8 mouse cellular contexts compared by ENCODE assay signal in the genomic region with DNA sequence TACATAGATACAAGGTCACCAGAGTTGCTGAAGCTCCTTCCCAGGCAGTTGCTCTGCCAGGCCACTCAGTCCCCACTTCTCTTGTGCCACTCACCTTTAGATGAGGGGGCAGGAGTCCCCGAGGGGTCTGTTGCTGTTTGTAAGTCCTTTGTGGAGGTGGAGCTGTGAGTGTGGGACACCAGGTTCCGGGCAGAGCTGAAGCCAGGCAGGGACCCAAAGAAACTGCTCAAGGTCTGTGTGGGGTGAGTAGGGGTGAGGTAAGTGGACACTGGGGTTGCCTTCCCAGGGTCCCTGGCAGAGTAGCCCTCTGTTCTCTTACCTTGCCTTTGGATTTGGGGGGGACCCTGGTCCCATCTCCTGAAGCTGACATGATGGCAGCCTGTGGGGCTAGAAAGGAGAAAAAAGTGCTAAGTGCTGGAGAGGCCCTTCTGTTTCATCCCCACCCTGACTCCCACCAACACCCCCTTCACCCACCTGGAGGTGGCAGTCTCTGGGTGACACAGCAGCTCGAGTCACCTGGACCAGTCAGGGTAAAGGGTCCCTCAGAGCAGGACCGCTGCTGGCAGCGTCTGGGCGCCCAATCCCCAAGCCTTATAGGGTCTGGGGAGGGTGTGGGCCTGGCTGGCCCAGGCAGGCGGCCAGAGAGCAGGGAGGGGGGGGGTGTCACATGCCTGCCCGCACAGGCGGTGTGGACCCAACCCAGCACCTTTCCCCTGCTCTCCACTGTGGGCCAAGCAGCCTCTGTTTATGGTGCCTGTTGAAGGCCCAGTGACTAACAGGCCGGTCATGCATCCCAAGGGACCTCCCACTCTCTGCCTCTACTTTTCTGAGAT. TPM values are rescaled to one million over a fixed set of nuclear protein-coding genes. Genes with fewer than 3 reads are reported as not detected.
DNase-seq lines count a peak whose midpoint lies in the region; ATAC-seq and TF ChIP-seq lines count a peak whose summit lies in the region.

A gene (minus strand): TSS at position 585 of the 833 bp plus-strand sequence.

- H3K27ac ChIP-seq in lung, embryonic 15.5 days = no peak within 1 kb of the TSS

- H3ac ChIP-seq in myocyte (ENCODE audit: control insufficient read depth, insufficient read length) = no peak within 1 kb of the TSS

- no peaks in the 10 kb centered on the region for H3K9me3 ChIP-seq in lung, embryonic 15.5 days

- intact Hi-C loops in left cerebral cortex, postnatal 14 days (cut with DNase I) = no loop called here

- H3K4me1 ChIP-seq in lung, embryonic 15.5 days = no peaks in the 10 kb centered on the region

- no peak for DNase-seq in lung, postnatal 36 days
- DNase-seq in adrenal gland, postnatal 14 days = peak; percentile 77
- no peak for DNase-seq in gonadal fat pad, adult 2 months (ENCODE audit: low read depth)
- DNase-seq in left cerebral cortex, postnatal 14 days (ENCODE audit: low spot score in 2 of 2) = no peak
- DNase-seq in testis, postnatal 14 days (ENCODE audit: low spot score) = no peak
- DNase-seq in cerebellum, postnatal 4 days (ENCODE audit: low spot score in 2 of 2) = no peak

- no peak within 1 kb of the TSS for H3K4me3 ChIP-seq in lung, embryonic 15.5 days
- H3K4me3 ChIP-seq in myocyte = no peak within 1 kb of the TSS

- H3K36me3 ChIP-seq in lung, embryonic 15.5 days = no peaks in the 10 kb centered on the region
- no peaks in the 10 kb centered on the region for H3K36me3 ChIP-seq in myocyte (ENCODE audit: control insufficient read depth, insufficient read depth)

- no peak within 1 kb of the TSS for H3K4me2 ChIP-seq in lung, embryonic 15.5 days
- peak within 1 kb of the TSS; percentile 24 for H3K4me2 ChIP-seq in myocyte (ENCODE audit: low read depth)

- no peak within 1 kb of the TSS for H3K9ac ChIP-seq in lung, embryonic 15.5 days

- no peak for TF ChIP-seq POLR2A in myocyte (IDR thresholded peaks at IDR 0.05; ENCODE audit: insufficient read length, low read depth)

- no peaks in the 10 kb centered on the region for H3K27me3 ChIP-seq in lung, embryonic 15.5 days
- no peaks in the 10 kb centered on the region for H3K27me3 ChIP-seq in myocyte (ENCODE audit: control insufficient read depth, insufficient read depth, insufficient read length)

- 49% methylated on average over 10 of the region's 10 CpGs for whole genome bisulfite sequencing in lung, embryonic 15.5 days

- ATAC-seq in lung, embryonic 15.5 days (ENCODE audit: borderline replicate concordance, extremely low read depth, low FRiP score, low TSS enrichment) = 0 out of 2 replicates have a peak, but pooled peaks have one; percentile 6

- no peaks in the 10 kb centered on the region for H3K79me2 ChIP-seq in myocyte (ENCODE audit: control insufficient read depth, insufficient read depth)

TF ChIP-seq in myocyte, 11 proteins besides CTCF, POLR2A, EP300 and RAD21:
- TF ChIP-seq MYOD1 (IDR thresholded peaks at IDR 0.05; ENCODE audit: control insufficient read depth in 1 of 3, insufficient read length in 2 of 3, low read depth in 2 of 3) (peak in 1 of 3 experiments; percentile 23), SRF (IDR thresholded peaks at IDR 0.05; ENCODE audit: control insufficient read depth, insufficient read length, low read depth) (peak; percentile 10), MYOG (IDR thresholded peaks at IDR 0.05; ENCODE audit: control insufficient read depth in 1 of 3, insufficient read depth in 1 of 3, insufficient read length in 2 of 3, low read depth in 2 of 3) (peak in 1 of 3 experiments; percentile 45), USF1 (IDR thresholded peaks at IDR 0.05; ENCODE audit: low read depth) (no peak)
TF ChIP-seq in myocyte: peak in this region for 3.

RNA-seq across cellular contexts. Expression of the gene that starts here (rescaled TPM):
- 0.10 and 0.19 TPM in 2 replicates for polyA plus RNA-seq in lung, embryonic 15.5 days (2015; fragmentation: Nextera tagmentation; extraction: Ambion mirVana)
- total RNA-seq in adrenal gland, postnatal 14 days (2021) = 76.6 and 87.5 TPM in 2 replicates
- 600 and 937 TPM in 2 replicates for polyA plus RNA-seq in gonadal fat pad, adult 2 months (2012; rRNA removed)
- 0.30 TPM for polyA plus RNA-seq in myocyte (2012; fragmentation: generic; extraction: Trizol)
- 1 to 10 TPM in 1 of 2 experiments, under 1 TPM in 1; 0.36 to 1.1 TPM for total RNA-seq in left cerebral cortex, postnatal 14 days (2021)

Comparison
In these comparisons a context has a peak if more than half of its experiments do, and no peak if none do; other contexts are left out.
1. RNA of the gene that starts here (total RNA-seq): 76.6 to 87.5 TPM in adrenal gland, postnatal 14 days; 0.36 to 1.1 TPM in left cerebral cortex, postnatal 14 days; every median in the first group is over 10 times any median in the second.
2. RNA of the gene that starts here (polyA plus RNA-seq): 600 to 937 TPM in gonadal fat pad, adult 2 months; 0.30 TPM in myocyte (single experiment) and 0.10 to 0.19 TPM in lung, embryonic 15.5 days; every median in the first group is over 100 times any median in the second.
3. Peak in ATAC-seq in lung, embryonic 15.5 days; RNA of the gene not detected or under 1 TPM.